Mouse (Mus musculus) gastrocnemius, postnatal 10 days (tissue): Measurements from ENCODE around the gene Cdkal1. TPM values are rescaled to one million over a fixed set of nuclear protein-coding genes. Genes with fewer than 3 reads are reported as not detected.

ENCODE experiments used
- DNase-seq: peaks from one replicate; pipeline ENCODE4 v3.0.0; 2021; ENCODE audit warnings: mixed read lengths
- total RNA-seq, 2 experiments: library from RNA; stranded (reverse); gene quantifications; 2 replicates each; pipeline ENCODE4 v1.2.3; 2021

Cdkal1 gene
- total RNA-seq, 2 experiments from 2014 or later = 28.5 to 29.4 TPM

- no peak for DNase-seq
Observed at GRCm38 (mm10) chr13:29179861-29180260, 675.6 kb downstream of the Cdkal1 start.

- DNase-seq = no peak
Observed at GRCm38 (mm10) chr13:29179260-29179659, 676.2 kb downstream of the Cdkal1 start.

GRCm38 (mm10) chr13:29177889-29178486 lies 677.5 kb downstream of the Cdkal1 start:
- DNase-seq = no peak

- no peak for DNase-seq
Observed at GRCm38 (mm10) chr13:29169356-29169755, 686.1 kb downstream of the Cdkal1 start.

- no peak for DNase-seq
Observed at GRCm38 (mm10) chr13:29164845-29165524, 690.5 kb downstream of the Cdkal1 start.

- DNase-seq = no peak
Observed at GRCm38 (mm10) chr13:29162867-29163514, 692.5 kb downstream of the Cdkal1 start.

GRCm38 (mm10) chr13:29162444-29162843 lies 693.0 kb downstream of the Cdkal1 start:
- peak; percentile 40 for DNase-seq

GRCm38 (mm10) chr13:29161436-29161835 lies 694.0 kb downstream of the Cdkal1 start:
- DNase-seq = no peak

GRCm38 (mm10) chr13:29156703-29157102 lies 698.8 kb downstream of the Cdkal1 start:
- DNase-seq = no peak

- no peak for DNase-seq
Observed at GRCm38 (mm10) chr13:29155297-29155696, 700.2 kb downstream of the Cdkal1 start.

- DNase-seq = no peak
Observed at GRCm38 (mm10) chr13:29150120-29150519, 705.4 kb downstream of the Cdkal1 start.

GRCm38 (mm10) chr13:29149404-29149803 lies 706.1 kb downstream of the Cdkal1 start:
- DNase-seq = peak; percentile 15

GRCm38 (mm10) chr13:29148616-29149015 lies 706.9 kb downstream of the Cdkal1 start:
- no peak for DNase-seq

Other genes with a start within 250 kb of the Cdkal1 start
- gene E2f3, start 130.4 kb upstream of the Cdkal1 start, total RNA-seq = 10 to 100 TPM; 11.0 to 14.2 TPM